Mouse (Mus musculus) forebrain, postnatal 0 days (tissue): ENCODE measurements around the gene Camta1. TPM values are rescaled to one million over a fixed set of nuclear protein-coding genes. Genes with fewer than 3 reads are reported as not detected.

Source experiments
- ATAC-seq: fragments of 200-750 bp; cut with Nextera tagmentation; 2 replicates; pipeline ENCODE4 v1.8.0; 2017; ENCODE audit warnings: mild to moderate bottlenecking, moderate library complexity
- DNase-seq: peaks from one replicate; pipeline ENCODE4 v3.0.0-alpha.2; 2015
- H3K27ac ChIP-seq: fragments of 300-500 bp; sonication (generic); 2 replicates; pipeline ENCODE4 v1.5.1; 2014; ENCODE audit warnings: low read depth, mild to moderate bottlenecking, antibody characterized with exemption, low read length, moderate library complexity, mixed read lengths
- H3K27me3 ChIP-seq: fragments of 300-500 bp; sonication (generic); 2 replicates; pipeline ENCODE4 v1.6.1; 2014; ENCODE audit warnings: mild to moderate bottlenecking, low read length, mixed read lengths; ENCODE audit not compliant: insufficient read depth
- H3K36me3 ChIP-seq: fragments of 300-500 bp; sonication (generic); 2 replicates; pipeline ENCODE4 v1.6.1; 2014; ENCODE audit warnings: mild to moderate bottlenecking, moderate library complexity; ENCODE audit not compliant: insufficient read depth
- H3K4me1 ChIP-seq: fragments of 300-500 bp; sonication (generic); 2 replicates; pipeline ENCODE4 v1.6.1; 2014; ENCODE audit warnings: antibody characterized with exemption; ENCODE audit not compliant: insufficient read depth
- H3K4me2 ChIP-seq: fragments of 300-500 bp; sonication (generic); 2 replicates; pipeline ENCODE4 v1.6.1; 2014; ENCODE audit warnings: low read depth, mild to moderate bottlenecking, moderate library complexity
- H3K4me3 ChIP-seq: fragments of 300-500 bp; sonication (generic); 2 replicates; pipeline ENCODE4 v1.5.1; 2014; ENCODE audit warnings: low read depth, low read length, mixed read lengths
- H3K9ac ChIP-seq: fragments of 300-500 bp; sonication (generic); 2 replicates; pipeline ENCODE4 v1.6.1; 2014; ENCODE audit warnings: mild to moderate bottlenecking
- H3K9me3 ChIP-seq: fragments of 300-500 bp; sonication (generic); 2 replicates; pipeline ENCODE4 v1.6.1; 2016; ENCODE audit warnings: low read length
- CTCF ChIP-seq: sonication (generic); IDR thresholded peaks from 2 replicates; pipeline ENCODE4 v1.5.1; 2016; ENCODE audit warnings: antibody characterized with exemption, control low read depth, low read depth
- WGBS: fragments of 180-500 bp; shearing (Covaris S2); extraction: QIAGEN DNeasy Blood & Tissue Kit; methylation state at CpG from one replicate; pipeline ENCODE4 v1.1.7; 2014; 5-methylcytosine and 5-hydroxymethylcytosine counted together
- polyA plus RNA-seq: library from polyadenylated mRNA; unstranded; fragments of >200 nt; fragmentation: Nextera tagmentation; extraction: Ambion mirVana; gene quantifications from 2 replicates; pipeline ENCODE4 v1.2.1, GENCODE M21; 2015
- total RNA-seq: library from RNA; depleted of rRNA; stranded (reverse); fragments of >200 nt; gene quantifications from 2 replicates; pipeline ENCODE4 v1.2.3, GENCODE M21; 2014

Gene Camta1
- total and polyA plus RNA-seq, 2 experiments from 2014 or later: 87.4 to 131 TPM

- TF ChIP-seq CTCF: no peak
- no peaks in the 10 kb centered on the region for H3K4me1 ChIP-seq
- H3K4me3 ChIP-seq: no peak overlapping the region
- no peaks in the 10 kb centered on the region for H3K36me3 ChIP-seq
- H3K4me2 ChIP-seq: no peak overlapping the region
- H3K27ac ChIP-seq: no peak overlapping the region
- DNase-seq: no peak
- H3K9ac ChIP-seq: no peak overlapping the region
- no peaks in the 10 kb centered on the region for H3K27me3 ChIP-seq
- H3K9me3 ChIP-seq: no peaks in the 10 kb centered on the region
- WGBS: 86% methylated on average over 17 of the region's 17 CpGs
- no peak for ATAC-seq
Observed at GRCm38 (mm10) chr4:151902046-151902688, 40.5 kb upstream of the Camta1 start.

- Histone ChIP-seq H3K9ac (no peak overlapping the region), H3K9me3 (no peaks in the 10 kb centered on the region), H3K27me3 (no peaks in the 10 kb centered on the region), H3K4me1 (no peaks in the 10 kb centered on the region), H3K27ac (no peak overlapping the region), H3K36me3 (no peaks in the 10 kb centered on the region), H3K4me2 (no peak overlapping the region), H3K4me3 (no peak overlapping the region)
- 65% methylated on average over 11 of the region's 11 CpGs for WGBS
- ATAC-seq (no peak), DNase-seq (no peak)
- TF ChIP-seq CTCF: no peak
Observed at GRCm38 (mm10) chr4:151901422-151901821, 39.7 kb upstream of the Camta1 start.

- no peak for ATAC-seq
- no peaks in the 10 kb centered on the region for H3K4me1 ChIP-seq
- 69% methylated on average over 6 of the region's 6 CpGs for WGBS
Observed at GRCm38 (mm10) chr4:151900735-151901134, 39.1 kb upstream of the Camta1 start.

GRCm38 (mm10) chr4:151899707-151900384 is 38.2 kb upstream of the Camta1 start:
- WGBS: 72% methylated on average over 11 of the region's 11 CpGs
- no peaks in the 10 kb centered on the region for H3K9me3 ChIP-seq
- H3K27me3 ChIP-seq: no peaks in the 10 kb centered on the region
- ATAC-seq: no peak
- no peak overlapping the region for H3K4me2 ChIP-seq
- H3K27ac ChIP-seq: no peak overlapping the region
- H3K4me1 ChIP-seq: no peaks in the 10 kb centered on the region
- peak; percentile 43; the same call in 1 of the 2 replicates for TF ChIP-seq CTCF
- H3K9ac ChIP-seq: no peak overlapping the region
- H3K36me3 ChIP-seq: no peaks in the 10 kb centered on the region
- no peak overlapping the region for H3K4me3 ChIP-seq
- no peak for DNase-seq

More at GRCm38 (mm10) chr4:151900735-151901134, 39.1 kb upstream of the Camta1 start:
- no peak overlapping the region for H3K27ac ChIP-seq
- TF ChIP-seq CTCF: no peak
- no peaks in the 10 kb centered on the region for H3K36me3 ChIP-seq
- H3K4me3 ChIP-seq: no peak overlapping the region
- H3K27me3 ChIP-seq: no peaks in the 10 kb centered on the region
- no peak overlapping the region for H3K4me2 ChIP-seq
- H3K9me3 ChIP-seq: no peaks in the 10 kb centered on the region
- no peak for DNase-seq
- no peak overlapping the region for H3K9ac ChIP-seq

GRCm38 (mm10) chr4:151898600-151899245 is 37.0 kb upstream of the Camta1 start:
- peak; percentile 27 for DNase-seq
- Histone ChIP-seq H3K9ac (no peak overlapping the region), H3K4me2 (no peak overlapping the region), H3K27ac (no peak overlapping the region), H3K4me3 (no peak overlapping the region), H3K4me1 (no peaks in the 10 kb centered on the region), H3K36me3 (no peaks in the 10 kb centered on the region), H3K9me3 (no peaks in the 10 kb centered on the region), H3K27me3 (no peaks in the 10 kb centered on the region)
- ATAC-seq: peak; percentile 64
- WGBS: 30% methylated on average over 13 of the region's 13 CpGs
- no peak for TF ChIP-seq CTCF

- H3K36me3 ChIP-seq: no peaks in the 10 kb centered on the region
- no peak overlapping the region for H3K4me3 ChIP-seq
- H3K27ac ChIP-seq: no peak overlapping the region
- H3K4me2 ChIP-seq: no peak overlapping the region
- TF ChIP-seq CTCF: no peak
- no peaks in the 10 kb centered on the region for H3K4me1 ChIP-seq
- DNase-seq (no peak), ATAC-seq (no peak)
- H3K27me3 ChIP-seq: no peaks in the 10 kb centered on the region
- H3K9me3 ChIP-seq: no peaks in the 10 kb centered on the region
- H3K9ac ChIP-seq: no peak overlapping the region
- WGBS: 71% methylated on average over 9 of the region's 9 CpGs
Observed at GRCm38 (mm10) chr4:151897069-151897617, 35.5 kb upstream of the Camta1 start.

GRCm38 (mm10) chr4:151895624-151896023 is 33.9 kb upstream of the Camta1 start:
- Histone ChIP-seq H3K9ac (no peak overlapping the region), H3K4me3 (no peak overlapping the region), H3K4me1 (no peaks in the 10 kb centered on the region), H3K9me3 (no peaks in the 10 kb centered on the region), H3K4me2 (no peak overlapping the region), H3K27ac (no peak overlapping the region), H3K36me3 (no peaks in the 10 kb centered on the region), H3K27me3 (no peaks in the 10 kb centered on the region)
- ATAC-seq: no peak
- 89% methylated on average over 7 of the region's 7 CpGs for WGBS
- TF ChIP-seq CTCF: no peak
- no peak for DNase-seq
